ENCODE assay signal across 10 mouse cellular contexts in genomic region chr7:80558572-80558971, GRCm38 (mm10).
"Had no signal": no experiment of that assay in that cellular context is flagged by ENCODE, and none has a peak within 500 bp of the region (broad histone marks: within the 10 kb centered on the region; RNA-seq: fewer than 3 reads in every experiment).

No protein-coding gene starts in this region.

- DNase-seq: kidney, adult 18-20 months; kidney, postnatal 25 days; layer of hippocampus, postnatal 36 days; lung, postnatal 14 days; right cerebral cortex, postnatal 14 days had no signal

- H3K4me1 ChIP-seq: midbrain, embryonic 12.5 days had no signal

- H3K4me3 ChIP-seq: kidney, embryonic 15.5 days; limb, embryonic 15.5 days; liver, embryonic 12.5 days; midbrain, embryonic 12.5 days had no signal

- H3K36me3 ChIP-seq: kidney, embryonic 15.5 days; limb, embryonic 15.5 days; liver, embryonic 12.5 days; midbrain, embryonic 12.5 days had no signal

- H3K9ac ChIP-seq: kidney, embryonic 15.5 days; limb, embryonic 15.5 days; liver, embryonic 12.5 days; midbrain, embryonic 12.5 days had no signal

- H3K27me3 ChIP-seq: kidney, embryonic 15.5 days; limb, embryonic 15.5 days; liver, embryonic 12.5 days; midbrain, embryonic 12.5 days had no signal

- H3K27ac ChIP-seq: kidney, embryonic 15.5 days; limb, embryonic 15.5 days; liver, embryonic 12.5 days; midbrain, embryonic 12.5 days had no signal

- H3K9me3 ChIP-seq: kidney, embryonic 15.5 days; limb, embryonic 15.5 days; liver, embryonic 12.5 days; midbrain, embryonic 12.5 days had no signal

- ATAC-seq: liver, embryonic 12.5 days; midbrain, embryonic 16.5 days had no signal

- H3K4me2 ChIP-seq: kidney, embryonic 15.5 days; limb, embryonic 15.5 days; liver, embryonic 12.5 days; midbrain, embryonic 12.5 days had no signal
